Mouse (Mus musculus): ENCODE results near the gene Thy1.

DNA sequence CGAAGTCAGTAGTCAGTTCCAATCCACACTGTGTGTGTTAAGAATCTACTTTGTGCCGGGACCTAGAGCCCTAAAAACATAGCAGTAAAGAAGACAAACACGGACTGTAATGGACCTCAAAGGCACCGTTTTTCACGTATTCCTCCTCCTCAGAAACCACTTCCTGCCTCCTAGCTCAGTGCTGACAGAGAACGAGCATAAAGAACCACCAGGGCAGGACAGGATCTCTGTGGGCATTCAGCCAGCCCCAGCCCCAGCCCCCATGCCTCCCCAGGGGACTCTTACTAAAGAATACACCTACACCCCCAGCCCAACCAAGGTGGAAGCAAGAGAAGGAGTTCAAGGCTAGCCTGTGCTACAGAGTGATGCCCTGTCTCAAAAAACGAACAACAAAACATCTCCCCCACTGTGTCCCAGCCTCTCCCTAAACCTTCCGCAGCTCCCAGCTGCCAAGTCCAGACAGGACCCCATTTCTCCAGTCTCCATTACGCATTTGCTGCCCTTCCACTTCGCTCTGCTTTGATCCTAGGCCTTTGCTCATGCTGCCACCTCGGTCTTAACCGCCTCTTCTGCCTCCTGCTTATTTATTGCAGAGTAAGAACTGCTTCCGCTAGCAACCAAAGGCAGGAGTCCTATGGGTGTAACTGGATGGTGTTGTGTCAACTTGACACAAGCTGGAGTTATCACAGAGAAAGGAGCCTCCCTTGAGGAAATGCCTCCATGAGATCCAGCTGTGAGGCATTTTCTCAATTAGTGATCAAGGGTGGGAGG lies 9.0 kb upstream of the Thy1 start:
- TF ChIP-seq CTCF (conservative IDR thresholded peaks at IDR 0.05; ENCODE audit: low read length) (no peak), NANOG (IDR thresholded peaks at IDR 0.05; ENCODE audit: borderline replicate concordance, low read length) (no peak), POU5F1 (IDR thresholded peaks at IDR 0.05; ENCODE audit: borderline replicate concordance, low read length) (no peak)
